Mouse (Mus musculus): ENCODE data around the gene P2ry4.

The P2ry4 gene

GRCm38 (mm10) chrX:100594791-100595190 lies at the start of gene P2ry4:
Gene P2ry4 (minus strand): TSS chrX:100594869.
- no peak for DNase-seq

DNA sequence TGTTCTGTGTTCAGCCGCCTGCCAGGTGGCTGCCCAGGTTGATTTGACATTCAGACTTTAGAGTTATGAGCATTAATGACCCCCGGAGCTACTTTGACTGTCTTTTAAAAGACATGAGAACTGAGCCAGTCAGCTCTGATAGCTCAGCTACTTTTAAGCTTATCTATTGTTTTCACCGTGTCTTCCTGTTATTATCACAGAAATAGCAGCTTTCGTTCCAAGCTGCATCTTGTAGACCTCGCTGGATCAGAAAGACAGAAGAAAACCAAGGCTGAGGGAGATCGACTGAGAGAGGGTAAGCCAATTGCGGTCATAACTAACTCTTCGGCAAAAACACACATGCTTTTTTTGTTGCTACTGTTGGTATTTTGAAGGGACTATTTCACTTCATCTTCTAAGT lies 43.8 kb upstream of the P2ry4 start:
- no peak for DNase-seq

GRCm38 (mm10) chrX:100629076-100629475 lies 34.4 kb upstream of the P2ry4 start:
- DNase-seq = no peak

DNA sequence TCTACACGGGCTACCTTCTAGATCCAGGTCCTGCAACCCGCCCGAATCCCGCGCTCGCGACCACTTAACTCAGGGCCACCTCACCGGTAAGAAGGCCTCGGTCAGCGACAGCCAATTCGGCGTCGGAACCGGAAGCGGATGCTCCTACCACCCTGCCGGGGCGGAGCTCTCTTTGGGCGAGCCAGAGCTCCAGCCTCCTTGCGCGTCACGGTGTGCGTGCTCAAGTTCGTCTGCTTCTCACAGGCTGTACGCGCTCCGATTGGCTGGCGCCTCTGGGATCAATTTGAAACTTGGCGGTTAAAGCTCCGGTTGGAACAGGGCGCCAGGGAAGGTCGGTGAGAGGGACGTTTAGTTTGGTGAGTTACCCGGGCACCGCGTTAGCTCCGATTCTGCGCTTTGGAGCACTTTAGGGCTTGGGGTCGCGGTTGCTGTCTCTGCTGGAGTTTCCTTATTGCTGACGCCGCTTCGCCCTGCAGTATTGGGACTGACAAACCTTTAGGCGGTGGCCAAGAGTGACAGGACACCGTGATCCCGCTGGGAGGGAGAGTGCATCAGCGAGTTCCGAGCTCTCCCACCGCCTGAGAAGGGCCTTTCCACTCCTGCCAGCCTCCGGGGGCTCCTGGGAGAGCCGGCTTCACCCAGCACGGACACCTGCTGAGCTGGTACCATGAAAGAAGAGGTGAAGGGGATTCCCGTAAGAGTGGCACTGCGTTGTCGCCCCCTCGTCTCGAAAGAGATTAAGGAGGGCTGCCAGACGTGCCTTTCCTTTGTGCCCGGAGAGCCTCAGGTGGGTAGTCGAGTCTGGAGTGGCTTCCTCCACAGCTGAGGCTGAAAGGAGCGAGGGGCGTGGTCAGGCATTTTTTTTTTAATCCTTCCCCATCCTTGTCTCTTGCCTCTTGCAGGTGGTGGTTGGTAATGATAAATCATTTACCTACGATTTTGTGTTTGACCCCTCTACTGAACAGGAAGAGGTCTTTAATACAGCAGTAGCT lies 31.4 kb upstream of the P2ry4 start, which contains the start of gene Pdzd11:
Gene Pdzd11 (minus strand): TSS at position 767 of the 992 bp plus-strand sequence.
- peak; percentile 85 for DNase-seq

GRCm38 (mm10) chrX:100625546-100625801 lies 30.8 kb upstream of the P2ry4 start, which contains the start of gene Kif4:
Gene Kif4 (plus strand): TSS chrX:100625737.
- no peak for DNase-seq

- DNase-seq = no peak
Observed at GRCm38 (mm10) chrX:100625146-100625545, 30.5 kb upstream of the P2ry4 start.

- DNase-seq = no peak
Observed at GRCm38 (mm10) chrX:100624242-100624641, 29.6 kb upstream of the P2ry4 start.

DNA sequence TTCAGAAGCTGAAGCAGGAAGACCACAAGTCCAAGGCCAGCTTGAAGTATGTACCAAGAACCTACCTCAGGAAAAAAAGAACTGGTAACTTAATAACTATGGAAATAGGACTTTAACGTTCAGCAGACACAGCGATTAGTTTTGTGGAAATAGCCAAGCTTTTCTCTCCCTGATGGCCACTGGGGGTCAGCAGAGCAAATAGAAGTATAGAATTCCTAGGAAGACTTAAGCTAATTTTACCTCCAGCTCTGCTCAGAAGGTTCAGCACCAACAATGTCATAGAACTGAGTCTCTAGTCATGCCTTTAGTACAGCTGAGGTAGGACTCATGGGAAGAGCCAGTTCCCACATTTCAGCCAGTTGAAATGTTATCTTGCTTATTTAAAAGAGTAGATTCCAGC lies 26.7 kb upstream of the P2ry4 start:
- no peak for DNase-seq

DNA sequence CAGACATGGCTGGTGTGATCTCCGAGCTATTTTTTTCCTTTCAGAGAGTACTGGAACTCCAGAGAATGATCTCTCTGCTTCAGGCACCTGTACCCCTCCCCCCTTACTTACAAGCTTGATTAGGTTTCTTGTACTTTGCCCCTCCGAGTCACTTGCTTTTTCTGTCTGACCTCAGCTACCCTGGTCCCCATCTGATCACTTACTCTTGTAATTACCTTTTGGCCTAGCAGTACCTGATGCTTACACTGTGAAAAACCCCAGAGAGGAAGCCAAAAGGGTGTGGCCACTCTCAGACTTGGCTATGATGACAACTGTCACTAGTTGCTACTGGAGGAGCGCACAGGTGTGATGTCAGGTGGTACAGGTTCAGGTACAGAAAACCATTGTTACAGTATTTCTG lies 23.8 kb upstream of the P2ry4 start:
- DNase-seq = no peak

DNA sequence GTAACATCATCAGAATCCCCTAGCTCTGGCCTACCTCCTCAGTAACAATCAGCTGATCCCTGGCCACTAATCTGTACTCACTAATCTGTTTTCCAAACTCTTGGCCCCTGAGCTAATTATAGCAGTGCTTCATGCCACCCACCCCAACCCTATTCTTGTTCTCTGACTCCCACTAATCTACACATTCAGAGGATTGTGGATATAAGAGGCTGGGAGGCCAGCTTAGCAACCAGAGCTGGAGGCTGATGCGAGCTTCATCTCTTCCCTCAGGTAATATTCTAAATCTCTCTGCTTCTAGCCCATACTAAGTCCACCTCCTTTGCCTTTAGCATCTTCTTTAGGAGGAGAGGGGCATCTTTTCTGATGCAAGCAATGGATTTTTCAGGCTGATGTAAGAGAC lies 10.6 kb upstream of the P2ry4 start, which contains the start of gene Arr3:
Gene Arr3 (plus strand): TSS at position 184 of the 400 bp plus-strand sequence.
- no peak for DNase-seq

- no peak for DNase-seq
Observed at GRCm38 (mm10) chrX:100599755-100600154, 5.1 kb upstream of the P2ry4 start.

GRCm38 (mm10) chrX:100597439-100597838 lies 2.8 kb upstream of the P2ry4 start:
- peak; percentile 55 for DNase-seq

DNA sequence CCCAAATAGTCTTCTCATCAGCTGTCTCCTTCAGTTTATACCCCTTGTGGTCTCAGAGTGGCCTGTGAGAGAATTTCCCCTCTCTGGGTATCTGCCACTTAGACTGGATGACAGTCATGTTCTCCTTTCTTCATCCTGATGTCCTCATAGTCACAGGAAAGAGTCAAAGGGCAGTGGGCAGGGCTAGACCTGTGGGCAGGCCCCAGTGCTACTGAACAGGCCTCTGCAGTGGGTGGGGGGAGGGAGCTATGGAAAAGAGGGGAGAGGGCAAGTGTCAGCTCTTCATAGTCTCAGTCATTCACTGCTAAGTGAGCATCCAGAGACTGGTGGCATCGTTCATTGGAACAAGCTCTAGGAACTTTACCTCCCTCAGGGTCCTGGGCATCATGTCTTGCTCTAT lies 22.7 kb downstream of the P2ry4 start, which contains the start of gene Awat1:
Gene Awat1 (plus strand): TSS at position 301 of the 400 bp plus-strand sequence.
- no peak for DNase-seq

- no peak for DNase-seq
Observed at GRCm38 (mm10) chrX:100565696-100566095, 29.0 kb downstream of the P2ry4 start.

DNA sequence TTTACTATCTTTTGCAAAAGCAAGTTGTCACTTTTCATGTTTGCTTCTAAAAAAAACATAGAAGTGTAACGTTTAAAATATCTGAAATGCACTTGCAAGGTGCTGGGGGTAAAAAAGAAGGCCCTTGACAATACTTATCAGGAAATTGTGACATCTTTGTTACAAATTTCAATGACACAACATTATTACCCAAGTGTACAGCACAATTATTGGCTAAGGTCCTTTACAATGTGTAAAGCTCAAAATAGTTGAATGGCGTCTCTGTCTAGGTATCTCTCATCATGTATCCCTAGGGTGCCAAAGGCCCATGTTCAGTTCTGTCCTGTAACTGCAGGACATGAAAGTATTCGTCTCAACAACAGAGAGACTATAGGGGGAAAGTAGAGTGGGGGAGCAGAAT lies 38.6 kb downstream of the P2ry4 start:
- no peak for DNase-seq
